Mouse (Mus musculus) forebrain, embryonic 11.5 days (tissue): ENCODE measurements around the gene Gm10842. TPM values are rescaled to one million over a fixed set of nuclear protein-coding genes. Genes with fewer than 3 reads are reported as not detected.
"Not testable (repeated sequence)": the region's sequence is repeated elsewhere in the genome, so short reads cannot be mapped to it uniquely, and the experiment has no call there.

Source experiments
- ATAC-seq: fragments of 200-750 bp; cut with Nextera tagmentation; replicated peaks from 2 replicates; pipeline ENCODE4 v1.8.0; 2017; ENCODE audit warnings: moderate TSS enrichment; ENCODE audit not compliant: low FRiP score
- DNase-seq: peaks from one replicate; pipeline ENCODE4 v3.0.0-alpha.2; 2017; ENCODE audit warnings: low spot score
- H3K27ac ChIP-seq: fragments of 300-500 bp; sonication (generic); 2 replicates; pipeline ENCODE4 v1.5.1; 2014; ENCODE audit warnings: low read depth, low read length
- H3K27me3 ChIP-seq: fragments of 300-500 bp; sonication (generic); 2 replicates; pipeline ENCODE4 v1.6.1; 2014; ENCODE audit warnings: mild to moderate bottlenecking, low read length, mixed read lengths; ENCODE audit not compliant: control insufficient read depth, insufficient read depth
- H3K36me3 ChIP-seq: fragments of 300-500 bp; sonication (generic); 2 replicates; pipeline ENCODE4 v1.6.1; 2014; ENCODE audit warnings: mild to moderate bottlenecking, low read length, moderate library complexity, mixed read lengths; ENCODE audit not compliant: control insufficient read depth, insufficient read depth
- H3K4me1 ChIP-seq: fragments of 300-500 bp; sonication (generic); replicated peaks from 2 replicates; pipeline ENCODE4 v1.6.1; 2014; ENCODE audit warnings: low read length, mixed read lengths; ENCODE audit not compliant: control insufficient read depth, insufficient read depth
- H3K4me2 ChIP-seq: fragments of 300-500 bp; sonication (generic); 2 replicates; pipeline ENCODE4 v1.6.1; 2014; ENCODE audit warnings: low read depth, mild to moderate bottlenecking, low read length, moderate library complexity, mixed read lengths; ENCODE audit not compliant: severe bottlenecking
- H3K4me3 ChIP-seq: fragments of 300-500 bp; sonication (generic); 2 replicates; pipeline ENCODE4 v1.5.1; 2014; ENCODE audit warnings: low read depth, low read length
- H3K9ac ChIP-seq: fragments of 300-500 bp; sonication (generic); 2 replicates; pipeline ENCODE4 v1.6.1; 2014; ENCODE audit warnings: low read length
- H3K9me3 ChIP-seq: fragments of 300-500 bp; sonication (generic); 2 replicates; pipeline ENCODE4 v1.6.1; 2016; ENCODE audit warnings: low read length, mixed read lengths; ENCODE audit not compliant: control insufficient read depth
- WGBS: fragments of 180-500 bp; shearing (Covaris S2); extraction: QIAGEN DNeasy Blood & Tissue Kit; methylation state at CpG from one replicate; pipeline ENCODE4 v1.1.7; 2014; 5-methylcytosine and 5-hydroxymethylcytosine counted together
- polyA plus RNA-seq: library from polyadenylated mRNA; unstranded; fragments of >200 nt; fragmentation: Nextera tagmentation; extraction: Ambion mirVana; gene quantifications from 2 replicates; pipeline ENCODE4 v1.2.1, GENCODE M21; 2014

The Gm10842 gene
- polyA plus RNA-seq, 1 experiment from 2014 or later: not detected

GRCm38 (mm10) chr11:105135692-105136091 lies 11.0 kb upstream of the Gm10842 start:
- Histone ChIP-seq H3K27ac (no peak overlapping the region), H3K36me3 (peaks cover 6% of the 10 kb centered on the region; the same call in 1 of the 2 replicates), H3K9me3 (no peaks in the 10 kb centered on the region), H3K4me3 (no peak overlapping the region), H3K27me3 (no peaks in the 10 kb centered on the region), H3K4me1 (no peaks in the 10 kb centered on the region), H3K9ac (no peak overlapping the region), H3K4me2 (no peak overlapping the region)
- no peak for ATAC-seq
- 97% methylated on average over 7 of the region's 7 CpGs for WGBS
- no peak for DNase-seq

- not testable (repeated sequence) for H3K9me3 ChIP-seq, H3K27ac ChIP-seq, H3K9ac ChIP-seq, H3K4me2 ChIP-seq, H3K36me3 ChIP-seq, ATAC-seq, H3K4me3 ChIP-seq, H3K4me1 ChIP-seq, H3K27me3 ChIP-seq, DNase-seq
- 90% methylated on average over 2 of the region's 2 CpGs for WGBS
These were observed 9.4 kb upstream of the Gm10842 start for GRCm38 (mm10) chr11:105137255-105137654.

- H3K4me1 ChIP-seq, H3K4me2 ChIP-seq, H3K27me3 ChIP-seq, H3K9ac ChIP-seq, H3K36me3 ChIP-seq, H3K9me3 ChIP-seq, H3K27ac ChIP-seq, ATAC-seq, DNase-seq, H3K4me3 ChIP-seq: not testable (repeated sequence)
- WGBS: 98% methylated on average over 7 of the region's 8 CpGs
These were observed 6.2 kb upstream of the Gm10842 start for GRCm38 (mm10) chr11:105140512-105140911.

GRCm38 (mm10) chr11:105141115-105141514 lies 5.6 kb upstream of the Gm10842 start:
- H3K4me2 ChIP-seq: no peak overlapping the region
- no peaks in the 10 kb centered on the region for H3K4me1 ChIP-seq
- 93% methylated on average over 5 of the region's 5 CpGs for WGBS
- no peaks in the 10 kb centered on the region; the same call in 1 of the 2 replicates for H3K36me3 ChIP-seq
- H3K27me3 ChIP-seq: no peaks in the 10 kb centered on the region
- DNase-seq (peak; percentile 33), ATAC-seq (no peak)
- H3K4me3 ChIP-seq: no peak overlapping the region
- no peak overlapping the region for H3K9ac ChIP-seq
- no peak overlapping the region for H3K27ac ChIP-seq
- no peaks in the 10 kb centered on the region for H3K9me3 ChIP-seq

GRCm38 (mm10) chr11:105143564-105143963 lies 3.1 kb upstream of the Gm10842 start:
- no peak for ATAC-seq
- H3K4me2 ChIP-seq: no peak overlapping the region
- H3K9me3 ChIP-seq: no peaks in the 10 kb centered on the region
- no peaks in the 10 kb centered on the region; the same call in 1 of the 2 replicates for H3K36me3 ChIP-seq
- no peaks in the 10 kb centered on the region for H3K27me3 ChIP-seq
- no peak overlapping the region for H3K9ac ChIP-seq
- no peaks in the 10 kb centered on the region for H3K4me1 ChIP-seq
- no peak for DNase-seq
- H3K27ac ChIP-seq: no peak overlapping the region
- no peak overlapping the region for H3K4me3 ChIP-seq

GRCm38 (mm10) chr11:105144084-105144483 lies 2.6 kb upstream of the Gm10842 start:
- Histone ChIP-seq H3K4me3 (no peak overlapping the region), H3K9me3 (no peaks in the 10 kb centered on the region), H3K4me1 (no peaks in the 10 kb centered on the region), H3K27ac (no peak overlapping the region), H3K9ac (no peak overlapping the region), H3K4me2 (no peak overlapping the region), H3K27me3 (no peaks in the 10 kb centered on the region), H3K36me3 (no peaks in the 10 kb centered on the region; the same call in 1 of the 2 replicates)
- DNase-seq: no peak
- 87% methylated on average over 3 of the region's 3 CpGs for WGBS
- no peak for ATAC-seq

GRCm38 (mm10) chr11:105144508-105145210 lies 2.0 kb upstream of the Gm10842 start:
- H3K9me3 ChIP-seq: no peaks in the 10 kb centered on the region
- H3K9ac ChIP-seq: no peak overlapping the region
- no peak overlapping the region for H3K4me3 ChIP-seq
- H3K4me1 ChIP-seq: no peaks in the 10 kb centered on the region
- H3K4me2 ChIP-seq: no peak overlapping the region
- 87% methylated on average over 11 of the region's 11 CpGs for WGBS
- no peaks in the 10 kb centered on the region; the same call in 1 of the 2 replicates for H3K36me3 ChIP-seq
- ATAC-seq (no peak), DNase-seq (no peak)
- no peak overlapping the region for H3K27ac ChIP-seq
- no peaks in the 10 kb centered on the region for H3K27me3 ChIP-seq

GRCm38 (mm10) chr11:105145211-105145610 lies 1.5 kb upstream of the Gm10842 start:
- 90% methylated on average over 10 of the region's 10 CpGs for WGBS
- ATAC-seq (no peak), DNase-seq (no peak)
- Histone ChIP-seq H3K4me2 (no peak overlapping the region), H3K4me3 (no peak overlapping the region), H3K27me3 (no peaks in the 10 kb centered on the region), H3K27ac (no peak overlapping the region), H3K4me1 (no peaks in the 10 kb centered on the region), H3K9me3 (no peaks in the 10 kb centered on the region), H3K36me3 (no peaks in the 10 kb centered on the region; the same call in 1 of the 2 replicates), H3K9ac (no peak overlapping the region)

- 85% methylated on average over 3 of the region's 3 CpGs for WGBS
- H3K36me3 ChIP-seq: no peaks in the 10 kb centered on the region
- H3K4me3 ChIP-seq: no peak overlapping the region
- no peaks in the 10 kb centered on the region for H3K27me3 ChIP-seq
- H3K9me3 ChIP-seq: no peaks in the 10 kb centered on the region
- no peak overlapping the region for H3K4me2 ChIP-seq
- no peak overlapping the region for H3K27ac ChIP-seq
- H3K9ac ChIP-seq: no peak overlapping the region
- peaks cover 2% of the 10 kb centered on the region; the same call in 1 of the 2 replicates for H3K4me1 ChIP-seq
- no peak for DNase-seq
- no peak for ATAC-seq
These were observed 2.7 kb downstream of the Gm10842 start for GRCm38 (mm10) chr11:105149353-105149752.
